Mouse (Mus musculus) embryonic facial prominence, embryonic 14.5 days (tissue): Measurements from ENCODE around the gene Top1. TPM values are rescaled to one million over a fixed set of nuclear protein-coding genes. Genes with fewer than 3 reads are reported as not detected.

ENCODE experiments used
- ATAC-seq: fragments of 200-750 bp; cut with Nextera tagmentation; 2 replicates; pipeline ENCODE4 v1.8.0; 2017; ENCODE audit warnings: low read depth, moderate number of reproducible peaks, moderate TSS enrichment
- DNase-seq: peaks from one replicate; pipeline ENCODE4 v3.0.0-alpha.2; 2015; ENCODE audit warnings: low spot score
- H3K27ac ChIP-seq: fragments of 300-500 bp; sonication (generic); replicated peaks from 2 replicates; pipeline ENCODE4 v1.5.1; 2014; ENCODE audit warnings: low read depth, mild to moderate bottlenecking, low read length, moderate library complexity
- H3K27me3 ChIP-seq: fragments of 300-500 bp; sonication (generic); replicated peaks from 2 replicates; pipeline ENCODE4 v1.6.1; 2014; ENCODE audit warnings: low read length; ENCODE audit not compliant: control insufficient read depth, insufficient read depth
- H3K36me3 ChIP-seq: fragments of 300-500 bp; sonication (generic); 2 replicates; pipeline ENCODE4 v1.6.1; 2014; ENCODE audit warnings: low read length, mixed read lengths; ENCODE audit not compliant: control insufficient read depth, insufficient read depth
- H3K4me1 ChIP-seq: fragments of 300-500 bp; sonication (generic); 2 replicates; pipeline ENCODE4 v1.6.1; 2014; ENCODE audit warnings: antibody characterized with exemption, low read length; ENCODE audit not compliant: control insufficient read depth, insufficient read depth
- H3K4me2 ChIP-seq: fragments of 300-500 bp; sonication (generic); 2 replicates; pipeline ENCODE4 v1.6.1; 2014; ENCODE audit warnings: low read depth, mild to moderate bottlenecking, low read length, moderate library complexity, mixed read lengths
- H3K4me3 ChIP-seq: fragments of 300-500 bp; sonication (generic); 2 replicates; pipeline ENCODE4 v1.5.1; 2014; ENCODE audit warnings: low read depth, mild to moderate bottlenecking, low read length
- H3K9ac ChIP-seq: fragments of 300-500 bp; sonication (generic); 2 replicates; pipeline ENCODE4 v1.6.1; 2014; ENCODE audit warnings: low read depth, mild to moderate bottlenecking, low read length, moderate library complexity, mixed read lengths
- H3K9me3 ChIP-seq: fragments of 300-500 bp; sonication (generic); 2 replicates; pipeline ENCODE4 v1.6.1; 2016; ENCODE audit warnings: low read length; ENCODE audit not compliant: control insufficient read depth
- WGBS: fragments of 180-500 bp; shearing (Covaris S2); extraction: QIAGEN DNeasy Blood & Tissue Kit; methylation state at CpG from one replicate; pipeline ENCODE4 v1.1.7; 2014; 5-methylcytosine and 5-hydroxymethylcytosine counted together
- polyA plus RNA-seq: library from polyadenylated mRNA; unstranded; fragments of >200 nt; fragmentation: Nextera tagmentation; extraction: Ambion mirVana; gene quantifications from 2 replicates; pipeline ENCODE4 v1.2.1, GENCODE M21; 2014

Top1 gene
- polyA plus RNA-seq, 1 experiment from 2014 or later, result 64.0 TPM

GRCm38 (mm10) chr2:160722714-160723113, 77.0 kb downstream of the Top1 start:
- Histone ChIP-seq H3K9me3 (no peaks in the 10 kb centered on the region), H3K4me1 (no peaks in the 10 kb centered on the region), H3K9ac (no peak overlapping the region), H3K4me2 (no peak overlapping the region), H3K36me3 (peaks cover 76% of the 10 kb centered on the region), H3K27me3 (no peaks in the 10 kb centered on the region), H3K4me3 (no peak overlapping the region), H3K27ac (no peak overlapping the region)
- ATAC-seq (no peak), DNase-seq (no peak)
- 73% methylated on average over 4 of the region's 4 CpGs for WGBS

- Histone ChIP-seq H3K4me2 (no peak overlapping the region), H3K4me3 (no peak overlapping the region), H3K4me1 (no peaks in the 10 kb centered on the region), H3K9me3 (no peaks in the 10 kb centered on the region), H3K36me3 (peaks cover 66% of the 10 kb centered on the region), H3K9ac (no peak overlapping the region), H3K27me3 (no peaks in the 10 kb centered on the region), H3K27ac (no peak overlapping the region)
- ATAC-seq (no peak), DNase-seq (no peak)
- WGBS, result 98% methylated on average over 4 of the region's 4 CpGs
Measured at GRCm38 (mm10) chr2:160723613-160724375, 78.1 kb downstream of the Top1 start.

- Histone ChIP-seq H3K4me3 (no peak overlapping the region), H3K4me1 (no peaks in the 10 kb centered on the region), H3K36me3 (peaks cover 59% of the 10 kb centered on the region), H3K27me3 (no peaks in the 10 kb centered on the region), H3K9ac (no peak overlapping the region), H3K9me3 (no peaks in the 10 kb centered on the region), H3K4me2 (no peak overlapping the region), H3K27ac (no peak overlapping the region)
- ATAC-seq, result no peak
- no peak for DNase-seq
- WGBS, result 87% methylated on average over 5 of the region's 5 CpGs
Measured at GRCm38 (mm10) chr2:160724536-160724935, 78.8 kb downstream of the Top1 start.

GRCm38 (mm10) chr2:160725877-160726864, 80.5 kb downstream of the Top1 start:
- Histone ChIP-seq H3K36me3 (peaks cover 43% of the 10 kb centered on the region), H3K9me3 (no peaks in the 10 kb centered on the region), H3K27me3 (no peaks in the 10 kb centered on the region), H3K4me2 (no peak overlapping the region), H3K4me3 (no peak overlapping the region), H3K9ac (no peak overlapping the region), H3K27ac (no peak overlapping the region), H3K4me1 (peaks cover 5% of the 10 kb centered on the region; the same call in 1 of the 2 replicates)
- DNase-seq, result no peak
- no peak for ATAC-seq
- WGBS, result 83% methylated on average over 6 of the region's 6 CpGs

GRCm38 (mm10) chr2:160728972-160729371, 83.3 kb downstream of the Top1 start:
- Histone ChIP-seq H3K9me3 (no peaks in the 10 kb centered on the region), H3K4me1 (peaks cover 22% of the 10 kb centered on the region), H3K4me2 (no peak overlapping the region), H3K27ac (no peak overlapping the region), H3K36me3 (peaks cover 20% of the 10 kb centered on the region), H3K27me3 (no peaks in the 10 kb centered on the region), H3K4me3 (no peak overlapping the region), H3K9ac (no peak overlapping the region)
- DNase-seq (no peak), ATAC-seq (no peak)
- 92% methylated on average over 3 of the region's 3 CpGs for WGBS

- Histone ChIP-seq H3K27me3 (no peaks in the 10 kb centered on the region), H3K4me3 (no peak overlapping the region), H3K9me3 (no peaks in the 10 kb centered on the region), H3K36me3 (peaks cover 16% of the 10 kb centered on the region), H3K9ac (no peak overlapping the region), H3K4me2 (no peak overlapping the region), H3K4me1 (peaks cover 27% of the 10 kb centered on the region), H3K27ac (no peak overlapping the region)
- ATAC-seq (no peak), DNase-seq (no peak)
- WGBS, result 63% methylated on average over 2 of the region's 2 CpGs
Measured at GRCm38 (mm10) chr2:160729436-160729835, 83.7 kb downstream of the Top1 start.

GRCm38 (mm10) chr2:160729851-160730796, 84.4 kb downstream of the Top1 start:
- Histone ChIP-seq H3K27ac (no peak overlapping the region), H3K4me3 (peak overlapping the region; percentile 98), H3K4me1 (peaks cover 28% of the 10 kb centered on the region), H3K27me3 (no peaks in the 10 kb centered on the region), H3K4me2 (peak overlapping the region; percentile 92), H3K9me3 (no peaks in the 10 kb centered on the region), H3K36me3 (peaks cover 16% of the 10 kb centered on the region), H3K9ac (peak overlapping the region; percentile 100)
- 0 out of 2 replicates have a peak, but pooled peaks have one; percentile 0 for ATAC-seq
- 27% methylated on average over 17 of the region's 17 CpGs for WGBS
- no peak for DNase-seq

GRCm38 (mm10) chr2:160730797-160731116, 85.1 kb downstream of the Top1 start:
- DNase-seq (no peak), ATAC-seq (no peak)
- Histone ChIP-seq H3K4me1 (peaks cover 28% of the 10 kb centered on the region), H3K27me3 (no peaks in the 10 kb centered on the region), H3K9ac (peak overlapping the region; percentile 100), H3K9me3 (no peaks in the 10 kb centered on the region), H3K36me3 (peaks cover 16% of the 10 kb centered on the region), H3K27ac (no peak overlapping the region), H3K4me2 (peak overlapping the region; percentile 92), H3K4me3 (peak overlapping the region; percentile 98)
- 6% methylated on average over 8 of the region's 19 CpGs for WGBS
